Mouse (Mus musculus): Measurements from ENCODE around the gene Il21.

DNA sequence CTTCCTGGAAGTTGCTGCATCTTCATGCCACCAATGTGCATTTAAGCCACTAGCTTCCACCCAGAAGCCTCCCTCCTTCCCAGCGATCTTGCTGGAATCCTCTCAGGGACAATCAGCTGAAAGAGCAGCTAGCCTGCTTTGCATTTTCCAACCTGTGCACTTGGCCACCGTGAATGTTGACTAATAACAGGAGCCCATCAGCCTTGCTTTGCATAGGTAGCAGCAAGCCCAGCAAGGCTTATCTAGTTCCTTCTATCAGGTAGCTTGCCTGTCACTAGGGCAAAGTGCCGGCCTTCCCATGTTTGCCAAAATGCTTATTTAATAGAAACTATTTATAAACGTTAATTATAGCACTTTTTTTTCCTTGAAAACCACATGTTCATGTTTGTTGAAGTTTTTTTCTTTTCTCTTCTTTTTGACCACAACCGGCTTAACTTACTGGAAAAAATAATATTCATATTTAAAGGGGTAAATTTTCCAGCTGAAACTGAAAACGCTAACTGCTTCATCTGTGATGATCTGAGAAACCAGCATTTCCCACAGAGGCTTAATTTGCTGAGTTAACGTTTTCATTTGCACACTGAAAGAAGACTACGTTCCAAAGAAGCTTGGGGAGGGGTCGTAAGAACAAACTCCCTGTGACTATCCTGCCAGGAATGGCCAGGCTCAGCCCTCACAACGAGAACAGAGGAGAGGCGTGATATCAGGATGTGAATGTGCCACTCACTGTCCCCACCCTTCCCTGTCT lies 3.2 kb downstream of the Il21 start:
- TF ChIP-seq TCF12 (IDR thresholded peaks at IDR 0.05; ENCODE audit: insufficient read depth, poor library complexity, severe bottlenecking) (no peak), POLR2A (IDR thresholded peaks at IDR 0.05; ENCODE audit: insufficient read length, low read depth) (no peak), TCF3 (IDR thresholded peaks at IDR 0.05; ENCODE audit: insufficient read length, low read depth) (no peak), POLR2AphosphoS2 (IDR thresholded peaks at IDR 0.05; ENCODE audit: insufficient read length, low read depth) (no peak), USF1 (IDR thresholded peaks at IDR 0.05; ENCODE audit: low read depth) (no peak)

Measured in myocyte (in vitro differentiated cells).